Mouse (Mus musculus) cortical plate, adult 2 months (tissue): ENCODE measurements around the gene Morn1. TPM values are rescaled to one million over a fixed set of nuclear protein-coding genes. Genes with fewer than 3 reads are reported as not detected.

ENCODE experiments used
- H3K27ac ChIP-seq: fragments of 200-500 bp; 2 replicates; pipeline ENCODE4 v1.5.1; 2012; ENCODE audit warnings: low read length, control low read depth, inconsistent platforms; ENCODE audit not compliant: insufficient read depth
- H3K4me1 ChIP-seq: fragments of 200-500 bp; 2 replicates; pipeline ENCODE4 v1.6.1; 2011; ENCODE audit warnings: low read length; ENCODE audit not compliant: control insufficient read depth, insufficient read depth
- H3K4me3 ChIP-seq: fragments of 200-500 bp; 2 replicates; pipeline ENCODE4 v1.5.1; 2011; ENCODE audit warnings: mild to moderate bottlenecking, low read length, control low read depth; ENCODE audit not compliant: insufficient read depth
- CTCF ChIP-seq: fragments of 200-500 bp; IDR thresholded peaks from 2 replicates; pipeline ENCODE4 v1.5.1; 2011; ENCODE audit warnings: mild to moderate bottlenecking, control low read depth, low read length; ENCODE audit not compliant: insufficient read depth; ENCODE audit errors: extremely low read depth
- POLR2A ChIP-seq: fragments of 200-500 bp; IDR thresholded peaks from 2 replicates; pipeline ENCODE4 v1.6.1; 2011; ENCODE audit warnings: mild to moderate bottlenecking, low read length, control low read depth; ENCODE audit not compliant: insufficient read depth; ENCODE audit errors: extremely low read depth
- polyA plus RNA-seq: library from polyadenylated mRNA; depleted of rRNA; stranded (reverse); fragments of >200 nt; gene quantifications from 2 replicates; pipeline ENCODE4 v1.2.3, GENCODE M21; 2012; rRNA removed

The Morn1 gene
- polyA plus RNA-seq, 1 experiment = 12.4 TPM

DNA sequence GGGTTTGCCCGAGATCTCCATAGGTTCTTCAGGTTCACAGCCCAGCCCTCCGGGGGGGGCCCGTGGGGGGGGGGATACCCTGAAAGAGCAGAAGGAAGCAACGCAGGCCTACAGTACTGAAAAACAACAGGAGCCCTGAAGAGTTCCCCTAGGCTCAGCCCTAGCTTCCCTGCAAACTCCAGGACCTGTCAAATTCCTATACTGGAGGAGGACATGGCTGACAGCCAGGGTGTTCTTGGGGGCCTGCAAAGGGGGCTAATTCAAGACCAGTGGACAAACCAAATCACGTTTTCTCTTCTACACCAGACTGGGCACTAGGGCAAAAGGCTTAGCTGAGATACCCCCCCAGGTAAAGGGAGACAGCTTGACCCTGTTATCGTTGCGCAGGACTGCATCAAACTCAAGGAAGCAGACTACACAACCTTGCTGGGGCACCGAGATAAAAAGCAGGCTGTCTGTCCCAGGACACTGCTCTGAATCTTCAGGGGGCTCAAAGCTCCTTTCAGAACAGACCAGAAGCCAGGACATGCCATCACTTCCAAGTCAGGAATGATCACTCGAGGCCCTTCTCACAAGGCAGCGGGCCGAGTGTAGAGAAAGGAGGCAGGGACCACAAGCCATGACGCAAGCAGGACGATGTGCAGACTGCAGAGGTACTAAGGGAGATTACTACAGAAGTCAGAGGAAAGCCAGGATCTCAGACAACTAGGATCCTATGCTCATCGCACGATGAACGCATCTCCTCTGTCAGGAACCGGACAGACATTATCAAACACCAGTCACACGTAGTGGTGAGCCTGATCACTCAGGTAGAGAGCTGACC is 98.1 kb downstream of the Morn1 start:
- no peak for TF ChIP-seq CTCF
- no peak for TF ChIP-seq POLR2A
- H3K4me1 ChIP-seq = peaks cover 20% of the 10 kb centered on the region
- H3K4me3 ChIP-seq = no peak overlapping the region
- no peak overlapping the region for H3K27ac ChIP-seq

DNA sequence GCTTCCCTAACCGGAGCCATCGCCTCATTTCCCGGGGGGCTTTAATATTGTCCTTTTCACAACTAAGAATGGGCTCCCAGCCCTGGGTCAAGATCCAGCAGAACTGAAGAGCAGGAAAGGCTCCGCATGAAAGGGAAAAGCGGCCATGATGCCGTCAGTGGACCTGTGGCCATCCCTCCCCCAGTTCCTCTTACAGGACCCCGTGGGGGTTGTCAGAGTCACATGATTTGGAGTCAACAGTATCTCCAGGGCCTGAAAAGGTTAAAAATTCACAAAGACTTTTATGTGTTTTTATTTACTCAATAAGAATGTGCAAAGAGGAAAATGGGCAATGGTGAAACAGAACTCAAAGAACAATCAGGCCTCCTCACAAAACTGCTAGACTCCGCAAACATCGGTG is 99.5 kb downstream of the Morn1 start:
- peaks cover 21% of the 10 kb centered on the region for H3K4me1 ChIP-seq

DNA sequence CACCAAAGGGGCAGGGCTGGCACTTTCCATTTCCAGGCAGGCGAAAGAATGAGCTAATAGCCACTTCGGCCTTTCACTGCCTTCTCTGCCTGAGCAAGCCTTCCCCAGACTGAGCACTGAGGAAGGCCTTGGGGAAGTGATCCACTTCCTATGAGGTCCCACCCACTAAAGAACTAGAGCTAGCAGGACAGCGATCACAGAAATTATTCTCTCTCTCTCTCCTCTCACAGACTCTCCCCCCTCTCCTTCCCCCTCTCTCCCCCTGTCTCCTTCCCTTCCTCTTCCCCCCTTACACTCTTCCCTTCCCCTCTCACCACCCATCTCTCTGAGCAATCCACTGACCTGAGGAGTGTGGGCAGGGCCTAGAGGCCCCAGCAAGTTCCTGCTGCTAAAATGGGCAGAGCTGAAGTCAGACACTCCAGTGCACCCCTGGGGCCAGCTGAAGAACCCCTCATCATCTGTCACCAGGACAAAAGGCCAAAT is 100.9 kb downstream of the Morn1 start:
- TF ChIP-seq POLR2A (no peak), CTCF (no peak)
- Histone ChIP-seq H3K4me1 (peaks cover 29% of the 10 kb centered on the region), H3K27ac (0 out of 2 replicates have a peak overlapping the region, but pooled peaks have one; percentile 29), H3K4me3 (no peak overlapping the region)

More for the DNA sequence above, 99.5 kb downstream of the Morn1 start:
- no peak overlapping the region for H3K27ac ChIP-seq
- H3K4me3 ChIP-seq = no peak overlapping the region
- TF ChIP-seq CTCF = no peak
- no peak for TF ChIP-seq POLR2A

DNA sequence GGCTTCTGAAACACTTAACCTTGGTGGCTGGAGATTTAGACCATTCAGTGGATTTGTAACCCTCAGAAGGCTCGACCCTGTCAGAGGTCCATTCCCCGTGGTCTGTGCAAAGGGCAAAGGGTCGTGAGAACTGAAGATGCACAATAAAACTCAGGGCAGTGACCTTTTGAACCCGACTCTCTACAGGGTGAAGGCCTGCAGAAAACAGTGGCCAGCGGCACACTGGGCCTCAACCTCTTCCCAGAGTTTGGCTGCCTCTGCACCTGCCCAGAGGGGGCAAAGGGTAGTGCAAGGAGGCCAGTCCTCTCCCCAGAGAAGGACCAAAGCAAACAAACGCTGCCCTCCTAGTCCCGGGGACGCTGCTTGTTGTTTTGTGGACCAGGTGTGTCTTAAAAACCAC is 102.0 kb downstream of the Morn1 start:
- H3K4me1 ChIP-seq = peaks cover 33% of the 10 kb centered on the region
- no peak overlapping the region for H3K4me3 ChIP-seq
- no peak overlapping the region for H3K27ac ChIP-seq
- TF ChIP-seq CTCF (no peak), POLR2A (no peak)

DNA sequence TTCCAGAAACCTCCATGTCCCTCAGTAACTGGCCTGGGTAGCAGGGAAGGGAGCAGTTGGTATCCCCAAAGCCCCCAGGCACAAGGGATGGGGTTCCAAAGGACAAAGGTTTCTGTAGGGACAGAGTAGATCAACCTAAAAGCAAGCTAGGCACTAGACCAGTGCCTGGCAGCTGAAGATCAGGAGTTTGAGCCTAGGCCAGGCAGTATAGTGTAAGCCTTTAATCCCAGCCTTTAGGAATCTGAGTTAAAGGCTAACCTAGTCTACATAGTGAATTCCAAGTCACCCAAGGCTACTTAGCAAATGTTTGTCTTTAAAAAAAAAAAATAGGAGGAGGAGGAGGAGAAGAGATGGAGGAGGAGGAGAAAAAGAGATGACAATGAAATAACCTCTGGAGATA is 102.4 kb downstream of the Morn1 start:
- no peak overlapping the region for H3K27ac ChIP-seq
- H3K4me1 ChIP-seq = peaks cover 34% of the 10 kb centered on the region
- TF ChIP-seq CTCF (no peak), POLR2A (no peak)
- no peak overlapping the region for H3K4me3 ChIP-seq

DNA sequence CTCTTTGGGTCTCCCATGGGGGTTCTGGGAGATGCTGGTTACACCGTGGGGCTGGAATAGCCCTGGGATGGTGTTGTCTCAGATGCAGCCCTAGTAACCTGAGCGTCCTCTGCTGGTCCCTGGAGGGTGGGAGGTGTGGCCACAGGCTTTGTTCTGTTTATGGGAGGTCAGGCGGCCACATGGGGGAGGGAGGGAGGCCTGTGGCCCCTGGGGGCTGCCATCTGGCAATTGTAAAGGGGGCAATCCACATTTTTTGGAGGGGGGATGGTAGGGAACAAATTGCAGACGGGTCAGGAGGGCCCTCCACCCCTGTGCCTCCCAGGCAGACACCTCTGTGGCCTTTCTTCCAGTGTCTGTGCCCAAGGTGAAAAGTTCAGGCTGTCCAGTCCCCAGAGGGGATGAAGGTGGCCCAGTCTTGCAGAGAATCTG is 103.3 kb downstream of the Morn1 start:
- Histone ChIP-seq H3K4me3 (no peak overlapping the region), H3K4me1 (peaks cover 31% of the 10 kb centered on the region), H3K27ac (no peak overlapping the region)
- TF ChIP-seq CTCF = 0 out of 2 replicates have a peak, but pooled peaks have one; percentile 26
- TF ChIP-seq POLR2A = no peak

DNA sequence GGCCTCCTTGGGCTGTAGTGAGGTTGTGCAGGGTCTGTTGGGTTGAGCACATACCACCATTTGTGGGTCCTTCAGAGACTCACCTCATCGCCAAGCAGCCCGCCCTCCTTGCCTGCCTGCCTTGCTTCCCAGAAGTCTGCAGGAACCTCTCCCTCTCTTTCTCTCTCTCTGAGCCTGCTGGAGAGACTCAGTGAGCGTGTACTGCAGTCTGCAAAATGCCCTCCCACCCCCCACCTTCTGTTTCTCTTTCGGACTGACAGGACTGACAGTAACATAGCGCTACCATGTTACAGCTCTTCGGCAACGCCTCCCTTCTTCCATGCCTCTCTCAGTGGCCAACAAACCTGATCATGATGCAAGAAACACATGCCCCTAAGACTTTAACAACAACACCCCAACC is 103.9 kb downstream of the Morn1 start:
- peaks cover 31% of the 10 kb centered on the region for H3K4me1 ChIP-seq
- no peak overlapping the region for H3K4me3 ChIP-seq
- H3K27ac ChIP-seq = no peak overlapping the region
- no peak for TF ChIP-seq POLR2A

Other genes with a start within 250 kb of the Morn1 start
- 2.3 and 2.5 TPM in 2 replicates for gene Ttc34, start 249.1 kb upstream of the Morn1 start, polyA plus RNA-seq
- gene Mmel1, start 217.0 kb upstream of the Morn1 start, polyA plus RNA-seq = 1.1 and 1.2 TPM in 2 replicates
- gene Fam213b, start 187.4 kb upstream of the Morn1 start, polyA plus RNA-seq = 152 and 155 TPM in 2 replicates
- gene Tnfrsf14, start 158.0 kb upstream of the Morn1 start, polyA plus RNA-seq = 2.3 TPM in 2 replicates
- 25.9 and 28.2 TPM in 2 replicates for gene Hes5, start 125.7 kb upstream of the Morn1 start, polyA plus RNA-seq
- gene Pank4, start 122.5 kb upstream of the Morn1 start, polyA plus RNA-seq = 64.5 and 68.2 TPM in 2 replicates
- 66.4 and 70.6 TPM in 2 replicates for gene Plch2, start 29.8 kb upstream of the Morn1 start, polyA plus RNA-seq
- 17.8 and 19.5 TPM in 2 replicates for gene Pex10, start 19.6 kb upstream of the Morn1 start, polyA plus RNA-seq
- 81.8 and 86.9 TPM in 2 replicates for gene Rer1, start 195 bp upstream of the Morn1 start, polyA plus RNA-seq
- 69.0 and 70.3 TPM in 2 replicates for gene Ski, start 136.0 kb downstream of the Morn1 start, polyA plus RNA-seq
- gene Faap20, start 163.2 kb downstream of the Morn1 start, polyA plus RNA-seq = 36.5 and 37.5 TPM in 2 replicates